Mouse (Mus musculus): ENCODE results near the gene Crybb2. TPM values are rescaled to one million over a fixed set of nuclear protein-coding genes. Genes with fewer than 3 reads are reported as not detected.

Crybb2 gene
- polyA plus RNA-seq, 1 experiment, result 0.18 TPM

- peak; percentile 62; the same call in 1 of the 2 replicates for TF ChIP-seq CTCF (IDR thresholded peaks at IDR 0.05; ENCODE audit: extremely low read depth, insufficient read length, insufficient replicate concordance, low read depth, low read length)
- TF ChIP-seq POLR2A (IDR thresholded peaks at IDR 0.05; ENCODE audit: low read depth, low read length), result no peak
- peaks cover 74% of the 10 kb centered on the region for H3K36me3 ChIP-seq (ENCODE audit: control insufficient read depth, insufficient read depth, low read length)
- WGBS, result 72% methylated on average over 5 of the region's 5 CpGs
- no peak overlapping the region for H3K4me3 ChIP-seq (ENCODE audit: low read depth, low read length)
- H3K27ac ChIP-seq (ENCODE audit: insufficient read depth, low read depth, low read length), result no peak overlapping the region
- no peaks in the 10 kb centered on the region for H3K4me1 ChIP-seq (ENCODE audit: control insufficient read depth, insufficient read depth, insufficient read length, low read length)
- H3K27me3 ChIP-seq (ENCODE audit: control insufficient read depth, insufficient read depth, low read length), result no peaks in the 10 kb centered on the region
Observed at GRCm38 (mm10) chr5:113091162-113091561, 21.2 kb upstream of the Crybb2 start.

GRCm38 (mm10) chr5:113090750-113091149 lies 20.8 kb upstream of the Crybb2 start:
- WGBS, result 84% methylated on average over 11 of the region's 11 CpGs
- Histone ChIP-seq H3K4me3 (ENCODE audit: low read depth, low read length) (no peak overlapping the region), H3K27me3 (ENCODE audit: control insufficient read depth, insufficient read depth, low read length) (no peaks in the 10 kb centered on the region), H3K4me1 (ENCODE audit: control insufficient read depth, insufficient read depth, insufficient read length, low read length) (no peaks in the 10 kb centered on the region), H3K36me3 (ENCODE audit: control insufficient read depth, insufficient read depth, low read length) (peaks cover 70% of the 10 kb centered on the region), H3K27ac (ENCODE audit: insufficient read depth, low read depth, low read length) (no peak overlapping the region)
- TF ChIP-seq POLR2A (IDR thresholded peaks at IDR 0.05; ENCODE audit: low read depth, low read length) (no peak), CTCF (IDR thresholded peaks at IDR 0.05; ENCODE audit: extremely low read depth, insufficient read length, insufficient replicate concordance, low read depth, low read length) (no peak)

- Histone ChIP-seq H3K27ac (ENCODE audit: insufficient read depth, low read depth, low read length) (no peak overlapping the region), H3K4me1 (ENCODE audit: control insufficient read depth, insufficient read depth, insufficient read length, low read length) (no peaks in the 10 kb centered on the region), H3K4me3 (ENCODE audit: low read depth, low read length) (no peak overlapping the region), H3K36me3 (ENCODE audit: control insufficient read depth, insufficient read depth, low read length) (peaks cover 64% of the 10 kb centered on the region), H3K27me3 (ENCODE audit: control insufficient read depth, insufficient read depth, low read length) (no peaks in the 10 kb centered on the region)
- WGBS, result 85% methylated on average over 24 of the region's 24 CpGs
- TF ChIP-seq CTCF (IDR thresholded peaks at IDR 0.05; ENCODE audit: extremely low read depth, insufficient read length, insufficient replicate concordance, low read depth, low read length) (no peak), POLR2A (IDR thresholded peaks at IDR 0.05; ENCODE audit: low read depth, low read length) (no peak)
Observed at GRCm38 (mm10) chr5:113090077-113090690, 20.3 kb upstream of the Crybb2 start.

- Histone ChIP-seq H3K36me3 (ENCODE audit: control insufficient read depth, insufficient read depth, low read length) (peaks cover 43% of the 10 kb centered on the region), H3K27me3 (ENCODE audit: control insufficient read depth, insufficient read depth, low read length) (no peaks in the 10 kb centered on the region), H3K4me1 (ENCODE audit: control insufficient read depth, insufficient read depth, insufficient read length, low read length) (no peaks in the 10 kb centered on the region), H3K4me3 (ENCODE audit: low read depth, low read length) (no peak overlapping the region), H3K27ac (ENCODE audit: insufficient read depth, low read depth, low read length) (no peak overlapping the region)
- TF ChIP-seq POLR2A (IDR thresholded peaks at IDR 0.05; ENCODE audit: low read depth, low read length) (no peak), CTCF (IDR thresholded peaks at IDR 0.05; ENCODE audit: extremely low read depth, insufficient read length, insufficient replicate concordance, low read depth, low read length) (no peak)
- WGBS, result 75% methylated on average over 2 of the region's 2 CpGs
Observed at GRCm38 (mm10) chr5:113087465-113087864, 17.5 kb upstream of the Crybb2 start.

GRCm38 (mm10) chr5:113086990-113087389 lies 17.1 kb upstream of the Crybb2 start:
- H3K4me1 ChIP-seq (ENCODE audit: control insufficient read depth, insufficient read depth, insufficient read length, low read length), result no peaks in the 10 kb centered on the region
- H3K4me3 ChIP-seq (ENCODE audit: low read depth, low read length), result no peak overlapping the region
- no peaks in the 10 kb centered on the region for H3K27me3 ChIP-seq (ENCODE audit: control insufficient read depth, insufficient read depth, low read length)
- TF ChIP-seq CTCF (IDR thresholded peaks at IDR 0.05; ENCODE audit: extremely low read depth, insufficient read length, insufficient replicate concordance, low read depth, low read length), result no peak
- no peak for TF ChIP-seq POLR2A (IDR thresholded peaks at IDR 0.05; ENCODE audit: low read depth, low read length)
- H3K27ac ChIP-seq (ENCODE audit: insufficient read depth, low read depth, low read length), result no peak overlapping the region
- WGBS, result 65% methylated on average over 4 of the region's 4 CpGs
- peaks cover 39% of the 10 kb centered on the region for H3K36me3 ChIP-seq (ENCODE audit: control insufficient read depth, insufficient read depth, low read length)

GRCm38 (mm10) chr5:113086439-113086838 lies 16.5 kb upstream of the Crybb2 start:
- WGBS, result 81% methylated on average over 12 of the region's 12 CpGs
- H3K36me3 ChIP-seq (ENCODE audit: control insufficient read depth, insufficient read depth, low read length), result peaks cover 33% of the 10 kb centered on the region

GRCm38 (mm10) chr5:113085931-113086330 lies 16.0 kb upstream of the Crybb2 start:
- 55% methylated on average over 2 of the region's 2 CpGs for WGBS
- TF ChIP-seq CTCF (IDR thresholded peaks at IDR 0.05; ENCODE audit: extremely low read depth, insufficient read length, insufficient replicate concordance, low read depth, low read length) (no peak), POLR2A (IDR thresholded peaks at IDR 0.05; ENCODE audit: low read depth, low read length) (no peak)
- H3K27me3 ChIP-seq (ENCODE audit: control insufficient read depth, insufficient read depth, low read length), result no peaks in the 10 kb centered on the region
- no peaks in the 10 kb centered on the region for H3K4me1 ChIP-seq (ENCODE audit: control insufficient read depth, insufficient read depth, insufficient read length, low read length)
- H3K4me3 ChIP-seq (ENCODE audit: low read depth, low read length), result no peak overlapping the region
- H3K36me3 ChIP-seq (ENCODE audit: control insufficient read depth, insufficient read depth, low read length), result peaks cover 28% of the 10 kb centered on the region
- H3K27ac ChIP-seq (ENCODE audit: insufficient read depth, low read depth, low read length), result no peak overlapping the region

More at GRCm38 (mm10) chr5:113086439-113086838, 16.5 kb upstream of the Crybb2 start:
- H3K4me1 ChIP-seq (ENCODE audit: control insufficient read depth, insufficient read depth, insufficient read length, low read length), result no peaks in the 10 kb centered on the region
- TF ChIP-seq POLR2A (IDR thresholded peaks at IDR 0.05; ENCODE audit: low read depth, low read length) (no peak), CTCF (IDR thresholded peaks at IDR 0.05; ENCODE audit: extremely low read depth, insufficient read length, insufficient replicate concordance, low read depth, low read length) (no peak)
- no peaks in the 10 kb centered on the region for H3K27me3 ChIP-seq (ENCODE audit: control insufficient read depth, insufficient read depth, low read length)
- no peak overlapping the region for H3K4me3 ChIP-seq (ENCODE audit: low read depth, low read length)
- no peak overlapping the region for H3K27ac ChIP-seq (ENCODE audit: insufficient read depth, low read depth, low read length)
